Mouse (Mus musculus): Measurements from ENCODE around the gene Pard6a. TPM values are rescaled to one million over a fixed set of nuclear protein-coding genes. Genes with fewer than 3 reads are reported as not detected.

Pard6a gene
- polyA plus RNA-seq, 1 experiment from 2014 or later, result 8.8 TPM

DNA sequence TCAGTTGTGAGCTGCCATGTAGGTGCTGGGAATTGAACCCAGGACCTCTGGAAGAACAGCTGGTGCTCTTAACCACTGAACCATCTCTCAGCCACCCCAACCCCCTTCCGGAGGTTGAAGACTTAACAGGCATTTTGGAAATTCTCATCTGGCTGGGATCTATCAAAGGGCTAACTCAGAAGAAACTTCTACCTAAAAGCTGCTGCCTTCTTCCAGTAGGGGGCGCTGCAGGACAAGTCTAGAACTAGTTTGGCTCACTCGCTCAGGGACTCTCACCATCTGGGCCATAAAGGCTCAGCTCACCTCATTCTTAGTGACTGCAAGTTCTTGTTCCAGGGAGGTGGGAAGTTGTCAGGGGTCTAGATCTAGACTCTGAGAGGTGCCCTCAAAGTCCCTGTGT lies 13.2 kb downstream of the Pard6a start:
- no peak overlapping the region for H3K27ac ChIP-seq (ENCODE audit: low read depth, low read length)

DNA sequence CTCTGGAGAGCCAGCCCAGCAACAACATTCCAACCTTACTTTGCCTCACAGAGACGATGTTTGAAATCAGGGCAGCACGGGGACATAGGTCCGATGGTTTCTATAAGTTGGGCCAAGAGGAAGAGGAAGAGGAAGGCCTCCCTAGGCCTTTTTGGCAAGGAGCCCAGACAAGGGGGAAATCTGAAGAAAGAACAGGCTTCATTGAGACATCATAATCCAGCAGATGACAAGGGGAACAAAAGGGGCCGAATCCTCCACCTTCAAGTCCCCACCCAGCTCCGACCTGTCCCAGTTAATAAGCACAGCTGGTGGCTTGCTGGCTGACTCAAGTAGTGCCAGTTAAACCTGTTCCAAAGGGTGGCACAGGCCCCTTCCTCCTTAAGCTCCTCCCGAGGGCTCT lies 14.1 kb downstream of the Pard6a start:
- no peak overlapping the region for H3K9ac ChIP-seq (ENCODE audit: low read depth, low read length)

More for the DNA sequence above, 13.2 kb downstream of the Pard6a start:
- peak; percentile 65; the same call in 1 of the 2 replicates for ATAC-seq
- Histone ChIP-seq H3K4me2 (replicated peaks; ENCODE audit: low read depth) (no peak overlapping the region), H3K4me1 (replicated peaks; ENCODE audit: control insufficient read depth, insufficient read depth, low read length) (no peaks in the 10 kb centered on the region), H3K27me3 (replicated peaks; ENCODE audit: control insufficient read depth, insufficient read depth, low read length) (no peaks in the 10 kb centered on the region), H3K4me3 (ENCODE audit: low read depth, low read length) (no peak overlapping the region), H3K36me3 (ENCODE audit: control insufficient read depth, insufficient read depth) (no peaks in the 10 kb centered on the region; the same call in 1 of the 2 replicates), H3K9me3 (ENCODE audit: control insufficient read depth) (no peaks in the 10 kb centered on the region), H3K9ac (ENCODE audit: low read depth, low read length) (no peak overlapping the region)
- 4% methylated on average over 3 of the region's 3 CpGs for WGBS
- peak; percentile 92 for TF ChIP-seq CTCF (IDR thresholded peaks at IDR 0.05; ENCODE audit: low read depth)

DNA sequence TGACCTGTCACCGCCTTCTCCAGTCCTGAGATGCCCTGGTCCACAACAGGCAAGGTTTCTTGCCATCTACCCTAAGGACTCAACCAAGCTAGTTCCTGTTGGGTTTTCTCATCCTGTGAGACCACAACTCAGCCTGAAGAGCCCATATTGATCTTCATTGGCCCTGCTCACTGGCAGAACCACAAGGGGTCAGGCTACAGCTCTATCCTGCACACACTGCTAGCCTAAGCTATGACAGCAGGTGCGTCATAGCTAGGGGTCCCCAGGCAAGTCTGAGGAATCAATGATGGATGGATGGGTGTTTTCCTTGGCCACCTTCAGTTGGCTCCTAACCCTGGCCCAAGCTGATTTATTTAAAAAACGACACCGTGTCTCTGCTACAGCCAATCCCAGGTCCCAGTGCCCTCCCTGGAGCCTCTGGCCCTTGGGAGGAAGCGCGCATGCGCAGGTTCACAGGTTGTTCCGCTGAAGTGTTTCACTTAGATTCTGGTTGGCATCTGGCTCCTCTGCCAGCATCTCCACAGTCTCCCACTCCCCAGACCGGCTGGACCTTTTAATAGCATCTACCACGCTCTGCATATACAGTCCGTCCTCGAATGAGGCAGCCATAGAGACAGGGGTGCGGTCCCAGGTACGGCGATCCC lies 15.5 kb downstream of the Pard6a start:
- Histone ChIP-seq H3K9me3 (ENCODE audit: control insufficient read depth) (no peaks in the 10 kb centered on the region), H3K9ac (ENCODE audit: low read depth, low read length) (no peak overlapping the region), H3K4me3 (ENCODE audit: low read depth, low read length) (no peak overlapping the region), H3K4me2 (replicated peaks; ENCODE audit: low read depth) (no peak overlapping the region), H3K36me3 (ENCODE audit: control insufficient read depth, insufficient read depth) (no peaks in the 10 kb centered on the region; the same call in 1 of the 2 replicates), H3K27ac (ENCODE audit: low read depth, low read length) (no peak overlapping the region), H3K4me1 (replicated peaks; ENCODE audit: control insufficient read depth, insufficient read depth, low read length) (no peaks in the 10 kb centered on the region), H3K27me3 (replicated peaks; ENCODE audit: control insufficient read depth, insufficient read depth, low read length) (0 out of 2 replicates have a peak, but pooled peaks cover 3% of the 10 kb centered on the region)
- 93% methylated on average over 15 of the region's 15 CpGs for WGBS
- TF ChIP-seq CTCF (IDR thresholded peaks at IDR 0.05; ENCODE audit: low read depth), result peak; percentile 37
- ATAC-seq, result no peak

More for the DNA sequence above, 14.1 kb downstream of the Pard6a start:
- no peaks in the 10 kb centered on the region for H3K9me3 ChIP-seq (ENCODE audit: control insufficient read depth)
- no peak overlapping the region for H3K27ac ChIP-seq (ENCODE audit: low read depth, low read length)
- no peak overlapping the region for H3K4me2 ChIP-seq (replicated peaks; ENCODE audit: low read depth)
- H3K36me3 ChIP-seq (ENCODE audit: control insufficient read depth, insufficient read depth), result no peaks in the 10 kb centered on the region; the same call in 1 of the 2 replicates
- H3K4me1 ChIP-seq (replicated peaks; ENCODE audit: control insufficient read depth, insufficient read depth, low read length), result no peaks in the 10 kb centered on the region
- H3K27me3 ChIP-seq (replicated peaks; ENCODE audit: control insufficient read depth, insufficient read depth, low read length), result 0 out of 2 replicates have a peak, but pooled peaks cover 2% of the 10 kb centered on the region
- no peak for ATAC-seq
- no peak overlapping the region for H3K4me3 ChIP-seq (ENCODE audit: low read depth, low read length)
- 72% methylated on average over 6 of the region's 6 CpGs for WGBS
- TF ChIP-seq CTCF (IDR thresholded peaks at IDR 0.05; ENCODE audit: low read depth), result no peak

DNA sequence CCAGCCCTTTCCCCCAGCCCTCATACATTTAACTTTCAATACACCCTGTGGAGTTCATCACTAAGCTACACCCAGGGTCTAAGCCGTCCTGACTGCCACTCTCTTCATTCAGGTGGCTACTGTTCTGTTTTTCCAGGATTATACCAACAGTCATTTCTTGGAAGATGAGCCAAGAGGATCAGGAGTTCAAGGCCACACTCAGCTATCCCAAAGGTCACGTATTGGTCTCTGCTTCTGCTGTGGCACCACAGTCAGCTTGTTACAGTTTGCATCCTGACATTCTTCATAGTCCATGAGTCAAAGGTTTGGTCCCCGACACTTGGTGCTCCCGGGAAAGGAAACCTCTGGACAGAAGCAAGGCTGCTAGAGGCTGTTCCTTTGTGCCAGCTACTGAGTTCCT lies 18.7 kb downstream of the Pard6a start:
- Histone ChIP-seq H3K36me3 (ENCODE audit: control insufficient read depth, insufficient read depth) (no peaks in the 10 kb centered on the region; the same call in 1 of the 2 replicates), H3K4me2 (replicated peaks; ENCODE audit: low read depth) (no peak overlapping the region), H3K4me3 (ENCODE audit: low read depth, low read length) (no peak overlapping the region), H3K9me3 (ENCODE audit: control insufficient read depth) (no peaks in the 10 kb centered on the region), H3K27ac (ENCODE audit: low read depth, low read length) (no peak overlapping the region), H3K27me3 (replicated peaks; ENCODE audit: control insufficient read depth, insufficient read depth, low read length) (0 out of 2 replicates have a peak, but pooled peaks cover 3% of the 10 kb centered on the region), H3K4me1 (replicated peaks; ENCODE audit: control insufficient read depth, insufficient read depth, low read length) (no peaks in the 10 kb centered on the region), H3K9ac (ENCODE audit: low read depth, low read length) (no peak overlapping the region)
- WGBS, result 83% methylated on average over 4 of the region's 4 CpGs
- TF ChIP-seq CTCF (IDR thresholded peaks at IDR 0.05; ENCODE audit: low read depth), result no peak
- ATAC-seq, result no peak

DNA sequence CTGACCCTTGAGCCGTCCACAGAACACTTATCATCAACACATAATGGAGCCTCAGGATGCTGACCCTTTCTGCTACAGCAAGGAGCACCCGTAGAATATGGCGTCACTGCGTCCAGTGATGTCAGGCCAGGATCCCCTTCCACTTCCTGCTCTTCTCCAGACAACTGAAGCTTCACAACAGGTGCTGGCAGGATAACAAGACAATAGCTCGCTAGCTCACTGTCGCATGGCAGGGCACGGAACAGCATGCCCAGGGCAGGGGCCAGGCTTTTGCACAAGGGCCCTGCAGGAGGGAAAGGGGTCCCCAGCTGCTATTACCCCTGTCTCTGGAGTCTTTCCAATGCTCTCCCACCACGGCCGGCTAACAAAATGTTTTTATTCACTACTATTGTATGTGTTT lies 21.9 kb downstream of the Pard6a start:
- ATAC-seq, result no peak
- Histone ChIP-seq H3K36me3 (ENCODE audit: control insufficient read depth, insufficient read depth) (no peaks in the 10 kb centered on the region), H3K9me3 (ENCODE audit: control insufficient read depth) (no peaks in the 10 kb centered on the region), H3K9ac (ENCODE audit: low read depth, low read length) (no peak overlapping the region), H3K27me3 (replicated peaks; ENCODE audit: control insufficient read depth, insufficient read depth, low read length) (0 out of 2 replicates have a peak, but pooled peaks cover 3% of the 10 kb centered on the region), H3K4me1 (replicated peaks; ENCODE audit: control insufficient read depth, insufficient read depth, low read length) (no peaks in the 10 kb centered on the region), H3K27ac (ENCODE audit: low read depth, low read length) (no peak overlapping the region), H3K4me2 (replicated peaks; ENCODE audit: low read depth) (no peak overlapping the region), H3K4me3 (ENCODE audit: low read depth, low read length) (no peak overlapping the region)
- 91% methylated on average over 9 of the region's 9 CpGs for WGBS
- no peak for TF ChIP-seq CTCF (IDR thresholded peaks at IDR 0.05; ENCODE audit: low read depth)

DNA sequence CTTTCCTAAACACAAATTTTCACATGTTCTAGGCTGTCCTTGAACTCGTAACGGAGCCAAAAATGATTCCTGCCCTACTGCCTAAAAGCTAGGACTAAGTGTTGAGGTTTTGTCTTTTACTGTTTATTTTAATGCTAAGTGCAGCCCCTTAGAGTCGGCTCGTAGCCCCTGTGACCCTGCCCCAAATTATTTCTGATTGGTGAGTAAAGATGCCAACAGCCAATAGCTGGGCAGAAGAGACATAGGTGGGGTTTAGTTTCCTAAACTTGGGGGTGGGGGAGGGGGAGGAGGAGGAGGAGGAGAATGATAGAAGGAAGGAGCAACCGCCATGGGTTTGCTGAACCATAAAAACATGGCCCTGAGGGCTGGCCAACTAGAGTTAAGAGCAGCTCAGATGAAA lies 24.8 kb downstream of the Pard6a start:
- H3K27ac ChIP-seq (ENCODE audit: low read depth, low read length), result no peak overlapping the region
- ATAC-seq, result no peak
- H3K36me3 ChIP-seq (ENCODE audit: control insufficient read depth, insufficient read depth), result no peaks in the 10 kb centered on the region
- no peaks in the 10 kb centered on the region for H3K27me3 ChIP-seq (replicated peaks; ENCODE audit: control insufficient read depth, insufficient read depth, low read length)
- no peak overlapping the region for H3K9ac ChIP-seq (ENCODE audit: low read depth, low read length)
- H3K4me1 ChIP-seq (replicated peaks; ENCODE audit: control insufficient read depth, insufficient read depth, low read length), result no peaks in the 10 kb centered on the region
- 70% methylated on average over 5 of the region's 5 CpGs for WGBS
- no peaks in the 10 kb centered on the region for H3K9me3 ChIP-seq (ENCODE audit: control insufficient read depth)
- TF ChIP-seq CTCF (IDR thresholded peaks at IDR 0.05; ENCODE audit: low read depth), result no peak
- H3K4me3 ChIP-seq (ENCODE audit: low read depth, low read length), result no peak overlapping the region
- H3K4me2 ChIP-seq (replicated peaks; ENCODE audit: low read depth), result no peak overlapping the region

Data from intestine, postnatal 0 days (tissue).